Mouse (Mus musculus) embryo, embryonic 11.5 days (tissue): ENCODE measurements around the gene Olfr322.
"Not testable (repeated sequence)": the region's sequence is repeated elsewhere in the genome, so short reads cannot be mapped to it uniquely, and the experiment has no call there.

Experiments used
- DNase-seq: peaks from one replicate; pipeline ENCODE4 v3.0.0-alpha.2; 2012; ENCODE audit warnings: low read depth, low spot score

Olfr322 gene

GRCm38 (mm10) chr11:58658596-58658995 lies at the start of gene Olfr322:
Gene Olfr322 (plus strand): TSS chr11:58658782.
- DNase-seq = no peak

- no peak for DNase-seq
Measured at GRCm38 (mm10) chr11:58613359-58613758, 45.2 kb upstream of the Olfr322 start.

GRCm38 (mm10) chr11:58614526-58614925 lies 44.1 kb upstream of the Olfr322 start:
- DNase-seq = no peak

GRCm38 (mm10) chr11:58615975-58616374 lies 42.6 kb upstream of the Olfr322 start, which contains the start of gene 2210407C18Rik:
Gene 2210407C18Rik (minus strand): TSS chr11:58616075.
- no peak for DNase-seq

GRCm38 (mm10) chr11:58618369-58618768 lies 40.2 kb upstream of the Olfr322 start:
- DNase-seq = no peak

GRCm38 (mm10) chr11:58618793-58619192 lies 39.8 kb upstream of the Olfr322 start:
- no peak for DNase-seq

GRCm38 (mm10) chr11:58626146-58626545 lies 32.4 kb upstream of the Olfr322 start:
- DNase-seq = no peak

- no peak for DNase-seq
Measured at GRCm38 (mm10) chr11:58630401-58630800, 28.2 kb upstream of the Olfr322 start, which contains the start of gene Olfr323. Gene Olfr323 (minus strand): TSS chr11:58630501.

- DNase-seq = no peak
Measured at GRCm38 (mm10) chr11:58634878-58635277, 23.7 kb upstream of the Olfr322 start.

GRCm38 (mm10) chr11:58636376-58636977 lies 22.1 kb upstream of the Olfr322 start:
- DNase-seq = peak; percentile 34

GRCm38 (mm10) chr11:58638176-58638701 lies 20.3 kb upstream of the Olfr322 start:
- DNase-seq = no peak

GRCm38 (mm10) chr11:58640272-58640867 lies 18.2 kb upstream of the Olfr322 start, which contains the start of gene Trim58:
Gene Trim58 (plus strand): TSS chr11:58640465.
- no peak for DNase-seq

GRCm38 (mm10) chr11:58641057-58641456 lies 17.5 kb upstream of the Olfr322 start:
- no peak for DNase-seq

GRCm38 (mm10) chr11:58641638-58642358 lies 16.8 kb upstream of the Olfr322 start:
- no peak for DNase-seq

GRCm38 (mm10) chr11:58643350-58643749 lies 15.2 kb upstream of the Olfr322 start:
- no peak for DNase-seq

- DNase-seq = no peak
Measured at GRCm38 (mm10) chr11:58655151-58655550, 3.4 kb upstream of the Olfr322 start.

- DNase-seq = no peak
Measured at GRCm38 (mm10) chr11:58669252-58669651, 10.7 kb downstream of the Olfr322 start.

GRCm38 (mm10) chr11:58671825-58672224 lies 13.2 kb downstream of the Olfr322 start:
- no peak for DNase-seq

- DNase-seq = no peak
Measured at GRCm38 (mm10) chr11:58680799-58681198, 22.2 kb downstream of the Olfr322 start, which contains the start of gene Olfr320. Gene Olfr320 (plus strand): TSS chr11:58681099.

- no peak for DNase-seq
Measured at GRCm38 (mm10) chr11:58698862-58699261, 40.3 kb downstream of the Olfr322 start, which contains the start of gene Olfr319. Gene Olfr319 (plus strand): TSS chr11:58699162.

- no peak for DNase-seq
Measured at GRCm38 (mm10) chr11:58709086-58709485, 50.5 kb downstream of the Olfr322 start.

GRCm38 (mm10) chr11:58717723-58718122 lies 59.1 kb downstream of the Olfr322 start:
- not testable (repeated sequence) for DNase-seq
